Mouse (Mus musculus): ENCODE data around the gene Pcsk2.

Pcsk2 gene

GRCm38 (mm10) chr2:143739475-143740226, 193.7 kb downstream of the Pcsk2 start:
- DNase-seq = no peak

- DNase-seq = no peak
Observed at GRCm38 (mm10) chr2:143742436-143742835, 196.5 kb downstream of the Pcsk2 start.

GRCm38 (mm10) chr2:143743081-143743480, 197.1 kb downstream of the Pcsk2 start:
- DNase-seq = no peak

- no peak for DNase-seq
Observed at GRCm38 (mm10) chr2:143752051-143752788, 206.3 kb downstream of the Pcsk2 start.

GRCm38 (mm10) chr2:143776448-143776847, 230.5 kb downstream of the Pcsk2 start:
- peak in 1 of 2 experiments; percentile 13 for DNase-seq

- no peak for DNase-seq
Observed at GRCm38 (mm10) chr2:143780310-143780709, 234.4 kb downstream of the Pcsk2 start.

- DNase-seq = no peak
Observed at GRCm38 (mm10) chr2:143789911-143790310, 244.0 kb downstream of the Pcsk2 start.

- no peak for DNase-seq
Observed at GRCm38 (mm10) chr2:143795858-143796257, 249.9 kb downstream of the Pcsk2 start.

- no peak for DNase-seq
Observed at GRCm38 (mm10) chr2:143796335-143797013, 250.5 kb downstream of the Pcsk2 start.

- DNase-seq = no peak
Observed at GRCm38 (mm10) chr2:143801097-143801496, 255.1 kb downstream of the Pcsk2 start.

GRCm38 (mm10) chr2:143806140-143806923, 260.4 kb downstream of the Pcsk2 start:
- peak; percentile 46 to 82 for DNase-seq

GRCm38 (mm10) chr2:143806924-143807664, 261.1 kb downstream of the Pcsk2 start:
- DNase-seq = peak; percentile 47 to 55

- DNase-seq = peak in 1 of 2 experiments; percentile 34
Observed at GRCm38 (mm10) chr2:143808789-143809188, 262.8 kb downstream of the Pcsk2 start.

GRCm38 (mm10) chr2:143812262-143812661, 266.3 kb downstream of the Pcsk2 start:
- DNase-seq = no peak

GRCm38 (mm10) chr2:143813461-143813860, 267.5 kb downstream of the Pcsk2 start:
- no peak for DNase-seq

GRCm38 (mm10) chr2:143831645-143832044, 285.7 kb downstream of the Pcsk2 start:
- DNase-seq = no peak

- DNase-seq = no peak
Observed at GRCm38 (mm10) chr2:143832721-143833120, 286.8 kb downstream of the Pcsk2 start.

- DNase-seq = no peak
Observed at GRCm38 (mm10) chr2:143834082-143834481, 288.1 kb downstream of the Pcsk2 start.

GRCm38 (mm10) chr2:143835820-143836219, 289.9 kb downstream of the Pcsk2 start:
- DNase-seq = no peak

GRCm38 (mm10) chr2:143837291-143837701, 291.3 kb downstream of the Pcsk2 start:
- peak; percentile 50 to 82 for DNase-seq

- DNase-seq = peak; percentile 73 to 84
Observed at GRCm38 (mm10) chr2:143838698-143839097, 292.7 kb downstream of the Pcsk2 start.

- no peak for DNase-seq
Observed at GRCm38 (mm10) chr2:143839458-143839857, 293.5 kb downstream of the Pcsk2 start.

Data from lung, postnatal 4 days (tissue).